Mouse (Mus musculus) hematopoietic multipotent progenitor cell, adult 10-12 weeks (in vitro differentiated cells): ENCODE results near the gene Borcs5. TPM values are rescaled to one million over a fixed set of nuclear protein-coding genes. Genes with fewer than 3 reads are reported as not detected.

Experiments used
- polyA plus RNA-seq: library from polyadenylated mRNA; stranded (reverse); fragments of >175 nt; gene quantifications from 2 replicates; pipeline ENCODE4 v1.2.3, GENCODE M21; 2012; ENCODE audit warnings: low replicate concordance

Gene Borcs5
- polyA plus RNA-seq: 11.7 and 20.6 TPM in 2 replicates

DNA sequence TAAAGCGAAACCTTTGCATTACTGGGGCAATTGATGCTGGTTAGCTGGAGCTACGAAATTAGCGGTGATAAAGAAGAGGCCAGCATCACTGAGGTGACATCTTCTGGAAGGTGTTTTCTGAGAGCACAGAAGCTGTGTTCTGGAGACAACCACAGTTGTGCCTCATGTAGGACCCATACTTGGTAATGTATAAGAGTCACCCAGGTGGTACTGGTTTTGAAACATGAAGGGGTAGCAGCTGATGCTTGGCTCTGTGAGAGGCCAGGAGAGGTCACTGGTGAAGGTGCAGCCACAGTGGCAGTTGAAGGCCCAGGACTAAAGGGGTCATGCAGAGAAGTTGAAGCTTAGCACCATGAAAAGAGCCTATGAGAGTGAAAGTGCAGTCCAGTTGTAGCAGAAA, at the start of gene Borcs5:
Gene Borcs5 (plus strand): TSS at position 301 of the 400 bp plus-strand sequence.

GRCm38 (mm10) chr6:134631947-134632687, 7.2 kb upstream of the Borcs5 start, which contains the start of gene Mansc1:
Gene Mansc1 (minus strand): TSS chr6:134632488.

Other genes with a start within 250 kb of the Borcs5 start
- 0.08 and 0.13 TPM in 2 replicates for gene Bcl2l14, start 243.2 kb upstream of the Borcs5 start, polyA plus RNA-seq
- 15.8 and 22.8 TPM in 2 replicates for gene Lrp6, start 72.5 kb upstream of the Borcs5 start, polyA plus RNA-seq
- 0.71 and 0.73 TPM in 2 replicates for gene Mansc1, start 7.0 kb upstream of the Borcs5 start, polyA plus RNA-seq
- gene Dusp16, start 153.1 kb downstream of the Borcs5 start, polyA plus RNA-seq: 3.4 and 5.8 TPM in 2 replicates
- gene Crebl2, start 190.6 kb downstream of the Borcs5 start, polyA plus RNA-seq: 17.8 and 30.7 TPM in 2 replicates